Mouse (Mus musculus) E14TG2a.4 (cell line): ENCODE results near the gene Fnbp1l.

Source experiments
- H3K27me3 ChIP-seq: 2 replicates; pipeline ENCODE4 v1.6.1; 2014; ENCODE audit warnings: low read length, control low read depth; ENCODE audit not compliant: insufficient read depth
- H3K36me3 ChIP-seq: 2 replicates; pipeline ENCODE4 v1.6.1; 2014; ENCODE audit warnings: low read length, control low read depth; ENCODE audit not compliant: insufficient read depth
- H3K4me1 ChIP-seq: replicated peaks from 2 replicates; pipeline ENCODE4 v1.6.1; 2014; ENCODE audit warnings: low read depth, low read length, control low read depth
- H3K4me3 ChIP-seq: replicated peaks from 2 replicates; pipeline ENCODE4 v1.5.1; 2014; ENCODE audit warnings: mild to moderate bottlenecking, low read length
- H3K9me3 ChIP-seq: 2 replicates; pipeline ENCODE4 v1.6.1; 2014; ENCODE audit warnings: low read length, control low read depth
- CTCF ChIP-seq: conservative IDR thresholded peaks from 2 replicates; pipeline ENCODE4 v1.5.1; 2014; ENCODE audit warnings: low read length
- NANOG ChIP-seq: IDR thresholded peaks from 2 replicates; pipeline ENCODE4 v1.6.1; 2014; ENCODE audit warnings: borderline replicate concordance, low read length, mixed read lengths
- POU5F1 ChIP-seq: IDR thresholded peaks from 2 replicates; pipeline ENCODE4 v1.6.1; 2014; ENCODE audit warnings: low read length, borderline replicate concordance

The Fnbp1l gene

GRCm38 (mm10) chr3:122521294-122521693 lies 98.2 kb downstream of the Fnbp1l start:
- TF ChIP-seq CTCF (no peak), NANOG (no peak), POU5F1 (no peak)
- Histone ChIP-seq H3K4me3 (no peak overlapping the region), H3K4me1 (peaks cover 23% of the 10 kb centered on the region), H3K27me3 (no peaks in the 10 kb centered on the region), H3K9me3 (no peaks in the 10 kb centered on the region), H3K36me3 (peaks cover 84% of the 10 kb centered on the region)

DNA sequence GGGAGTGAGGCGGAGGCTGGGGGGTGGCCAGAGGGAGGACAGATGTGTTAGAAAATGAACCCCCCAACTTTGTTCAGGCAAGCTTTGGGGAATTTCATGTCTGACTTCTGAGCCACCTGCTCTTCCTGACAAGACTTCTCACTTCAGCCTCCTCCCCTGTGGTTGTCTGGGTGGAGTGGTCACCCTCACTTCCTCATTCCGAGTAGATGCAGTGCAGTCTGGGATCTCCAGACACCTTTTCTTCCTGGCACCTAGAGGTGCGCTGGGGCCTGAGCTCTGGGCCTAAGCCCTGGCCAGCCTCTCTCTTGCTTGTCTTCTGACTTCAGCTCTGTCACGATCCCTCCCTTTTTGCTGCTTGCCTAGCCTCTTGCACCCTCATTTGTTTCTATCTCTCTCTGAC lies 98.6 kb downstream of the Fnbp1l start:
- Histone ChIP-seq H3K27me3 (no peaks in the 10 kb centered on the region), H3K4me1 (peaks cover 23% of the 10 kb centered on the region), H3K9me3 (no peaks in the 10 kb centered on the region), H3K36me3 (peaks cover 84% of the 10 kb centered on the region), H3K4me3 (no peak overlapping the region)
- TF ChIP-seq NANOG: no peak
- TF ChIP-seq CTCF: no peak
- TF ChIP-seq POU5F1: no peak

DNA sequence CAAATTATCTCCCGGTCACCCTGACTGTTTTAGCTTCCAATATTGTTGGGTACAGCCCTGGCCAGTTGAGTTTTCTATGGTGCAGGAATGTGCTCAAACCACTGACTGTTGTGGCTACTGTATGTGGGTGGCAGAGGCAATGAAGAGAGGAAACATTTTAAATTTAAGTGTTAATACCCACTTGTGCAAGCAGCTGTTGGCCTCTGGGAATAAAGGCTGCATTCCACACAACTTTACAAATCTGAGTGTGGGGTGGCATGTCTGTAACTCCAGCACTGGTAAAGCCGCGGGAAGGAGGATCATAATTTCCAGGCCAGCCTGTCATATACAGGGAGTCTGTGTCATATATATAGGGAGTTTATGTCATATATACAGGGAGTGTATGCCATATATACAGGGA lies 99.2 kb downstream of the Fnbp1l start:
- H3K4me1 ChIP-seq: peaks cover 28% of the 10 kb centered on the region
- no peak overlapping the region for H3K4me3 ChIP-seq
- no peaks in the 10 kb centered on the region for H3K9me3 ChIP-seq
- peaks cover 84% of the 10 kb centered on the region for H3K36me3 ChIP-seq
- no peaks in the 10 kb centered on the region for H3K27me3 ChIP-seq
- TF ChIP-seq CTCF: no peak
- no peak for TF ChIP-seq POU5F1
- TF ChIP-seq NANOG: no peak

GRCm38 (mm10) chr3:122519082-122519481 lies 100.4 kb downstream of the Fnbp1l start:
- Histone ChIP-seq H3K4me1 (peaks cover 36% of the 10 kb centered on the region), H3K36me3 (peaks cover 82% of the 10 kb centered on the region), H3K4me3 (no peak overlapping the region), H3K27me3 (no peaks in the 10 kb centered on the region), H3K9me3 (no peaks in the 10 kb centered on the region)
- TF ChIP-seq NANOG (no peak), CTCF (no peak), POU5F1 (no peak)

DNA sequence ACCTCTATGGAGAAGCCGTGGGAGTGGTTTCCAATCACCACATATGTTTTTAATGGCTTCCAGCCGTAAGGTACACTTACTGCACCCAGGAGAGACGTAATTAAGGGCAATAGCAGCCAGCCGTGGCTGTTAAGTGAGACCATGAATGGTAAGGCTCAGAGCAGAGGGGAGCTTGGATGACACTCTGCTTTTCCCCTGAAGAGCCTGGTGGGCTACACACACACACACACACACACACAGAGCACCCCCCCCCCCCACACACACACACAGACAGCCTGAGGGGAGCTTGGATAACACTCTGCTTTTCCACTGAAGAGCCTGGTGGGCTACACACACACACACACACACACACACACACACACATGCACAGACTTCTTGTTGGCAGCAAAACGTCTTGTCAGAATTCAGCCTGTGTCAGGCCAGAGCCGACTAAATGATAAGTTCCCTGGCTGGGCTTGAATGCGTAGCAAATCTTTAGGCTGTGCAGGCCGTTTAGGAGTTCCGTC lies 101.2 kb downstream of the Fnbp1l start:
- peaks cover 36% of the 10 kb centered on the region for H3K4me1 ChIP-seq
- H3K27me3 ChIP-seq: no peaks in the 10 kb centered on the region
- TF ChIP-seq POU5F1 (no peak), CTCF (no peak), NANOG (no peak)
- H3K9me3 ChIP-seq: no peaks in the 10 kb centered on the region
- no peak overlapping the region for H3K4me3 ChIP-seq
- H3K36me3 ChIP-seq: peaks cover 75% of the 10 kb centered on the region

DNA sequence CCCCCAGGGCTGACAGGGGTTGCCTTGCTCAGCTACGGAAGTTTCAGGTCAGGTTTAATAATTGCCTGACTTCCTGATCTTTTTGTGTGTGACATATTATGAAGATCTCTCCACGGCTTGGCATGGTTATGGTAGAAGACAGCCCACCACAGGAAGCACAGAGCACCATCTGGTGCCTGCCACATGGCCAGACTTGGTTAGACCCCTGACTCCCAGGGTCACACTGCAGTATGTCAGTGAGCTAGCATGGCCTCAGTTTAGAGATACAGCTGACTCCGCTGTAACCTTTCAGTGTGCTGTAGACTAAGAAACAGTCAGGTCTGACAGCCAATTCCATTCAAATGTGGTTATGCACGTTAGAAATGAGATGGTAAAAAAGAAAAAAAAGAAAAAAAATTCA lies 101.8 kb downstream of the Fnbp1l start:
- TF ChIP-seq POU5F1: no peak
- TF ChIP-seq CTCF: no peak
- no peak for TF ChIP-seq NANOG
- H3K9me3 ChIP-seq: no peaks in the 10 kb centered on the region

GRCm38 (mm10) chr3:122516327-122516695 lies 103.2 kb downstream of the Fnbp1l start:
- Histone ChIP-seq H3K4me1 (peaks cover 44% of the 10 kb centered on the region), H3K36me3 (peaks cover 79% of the 10 kb centered on the region), H3K4me3 (no peak overlapping the region), H3K27me3 (no peaks in the 10 kb centered on the region), H3K9me3 (no peaks in the 10 kb centered on the region)
- no peak for TF ChIP-seq NANOG
- no peak for TF ChIP-seq POU5F1
- TF ChIP-seq CTCF: no peak

More for the DNA sequence above, 101.8 kb downstream of the Fnbp1l start:
- Histone ChIP-seq H3K4me1 (peaks cover 39% of the 10 kb centered on the region), H3K4me3 (no peak overlapping the region), H3K36me3 (peaks cover 74% of the 10 kb centered on the region), H3K27me3 (no peaks in the 10 kb centered on the region)

DNA sequence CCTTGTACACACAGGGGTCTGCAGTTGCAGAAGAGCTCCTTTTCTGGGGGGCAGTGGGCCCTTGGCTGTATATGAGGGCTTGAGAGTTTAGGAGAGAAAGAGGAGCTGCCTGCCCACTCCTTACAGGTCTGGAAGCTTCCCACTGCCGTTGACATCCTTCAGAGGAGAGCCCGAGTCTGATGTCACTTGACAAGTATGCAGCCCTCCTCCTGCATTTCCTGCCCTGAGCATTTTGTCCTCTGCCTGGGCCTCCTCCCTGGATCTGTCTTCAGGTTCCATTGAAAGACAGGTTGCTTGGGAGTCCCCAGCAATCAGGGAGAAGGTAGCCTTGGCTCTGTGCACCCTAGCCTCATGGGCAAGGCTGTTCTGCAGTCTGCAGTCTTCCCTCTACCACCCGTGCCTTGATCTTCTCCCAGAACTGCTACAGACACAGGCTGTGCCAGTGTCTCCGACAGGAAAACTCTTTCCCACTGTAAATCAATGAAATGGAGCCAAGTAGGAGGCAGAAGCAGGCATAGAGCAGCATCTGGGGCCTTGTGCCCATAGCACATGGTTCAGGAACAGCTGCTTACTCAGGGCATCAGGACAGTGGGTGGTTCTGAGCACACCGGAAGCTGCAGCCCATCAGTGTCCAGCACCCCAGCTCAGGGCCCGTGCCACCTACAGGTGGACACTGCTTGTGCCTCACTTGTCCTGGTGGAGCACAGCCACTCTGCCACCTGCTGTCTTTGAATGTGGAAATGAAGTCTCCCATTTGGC lies 103.8 kb downstream of the Fnbp1l start:
- H3K27me3 ChIP-seq: no peaks in the 10 kb centered on the region
- H3K9me3 ChIP-seq: no peaks in the 10 kb centered on the region
- H3K4me1 ChIP-seq: peaks cover 44% of the 10 kb centered on the region
- no peak for TF ChIP-seq CTCF
- TF ChIP-seq POU5F1: no peak
- TF ChIP-seq NANOG: no peak
- no peak overlapping the region for H3K4me3 ChIP-seq
- H3K36me3 ChIP-seq: peaks cover 79% of the 10 kb centered on the region
